Comparison of ENCODE assay signal across 17 mouse cellular contexts in genomic region chr11:68979320-68979733, GRCm38 (mm10). TPM values are rescaled to one million over a fixed set of nuclear protein-coding genes. Genes with fewer than 3 reads are reported as not detected.
DNase-seq lines count a peak whose midpoint lies in the region; ATAC-seq lines count a peak whose summit lies in the region.
"Had no signal": no experiment of that assay in that cellular context is flagged by ENCODE, and none has a peak within 500 bp of the region (broad histone marks: within the 10 kb centered on the region; RNA-seq: fewer than 3 reads in every experiment).

No protein-coding gene starts in this region.

- ATAC-seq in granulocyte monocyte progenitor cell, adult 5-6 weeks (replicated peaks; ENCODE audit: poor library complexity, severe bottlenecking), result 0 out of 2 replicates have a peak, but pooled peaks have one; percentile 14
- ATAC-seq in megakaryocyte progenitor cell, adult 5-6 weeks (replicated peaks; ENCODE audit: poor library complexity), result peak; percentile 60
- ATAC-seq: forebrain, embryonic 16.5 days; hindbrain, embryonic 16.5 days; midbrain, embryonic 16.5 days had no signal

- peak; percentile 36 for DNase-seq in right cerebral cortex, adult 18-20 months
- DNase-seq in right cerebral cortex, postnatal 10 days (ENCODE audit: low spot score in 2 of 2), result no peak
- no peak for DNase-seq in embryo, embryonic 10 days (ENCODE audit: low spot score)
- DNase-seq in layer of hippocampus, postnatal 36 days, result no peak
- DNase-seq in adrenal gland, adult 8-10 months, result no peak
- DNase-seq: adrenal gland, adult 2 months; cerebellum, adult 18-20 months; gastrocnemius, postnatal 14 days; kidney, adult 2 months; kidney, postnatal 25 days; layer of hippocampus, adult 9-11 months; lung, adult 2 months had no signal

RNA-seq across cellular contexts. Expression of gene Rangrf, which starts 4.3 kb away (rescaled TPM):
- 87.2 and 120 TPM in 2 replicates for total RNA-seq in granulocyte monocyte progenitor cell, adult 5-6 weeks (2014; fragmentation: Nextera tagmentation)
- 47.6 and 56.5 TPM in 2 replicates for total RNA-seq in granulocyte monocyte progenitor cell, adult 5-6 weeks (2017)
- total RNA-seq in megakaryocyte progenitor cell, adult 5-6 weeks (2015), result 91.0 and 123 TPM in 2 replicates
- total RNA-seq in megakaryocyte progenitor cell, adult 5-6 weeks (2017), result 46.3 and 54.1 TPM in 2 replicates
- total RNA-seq in layer of hippocampus, postnatal 36 days (2021), result 10 to 100 TPM; 17.6 to 19.7 TPM
- 10 to 100 TPM; 21.0 to 27.9 (median 23.6) TPM for total RNA-seq in adrenal gland, adult 8-10 months (2022)

RNA-seq across cellular contexts. Expression of gene Slc25a35, which starts 11.4 kb away (rescaled TPM):
- total RNA-seq in granulocyte monocyte progenitor cell, adult 5-6 weeks (2014; fragmentation: Nextera tagmentation), result 3.5 and 5.6 TPM in 2 replicates
- 0.47 and 1.1 TPM in 2 replicates for total RNA-seq in granulocyte monocyte progenitor cell, adult 5-6 weeks (2017)
- 2.2 and 2.8 TPM in 2 replicates for total RNA-seq in megakaryocyte progenitor cell, adult 5-6 weeks (2015)
- total RNA-seq in megakaryocyte progenitor cell, adult 5-6 weeks (2017), result 0.30 and 0.75 TPM in 2 replicates
- 1 to 10 TPM; 5.3 to 5.6 TPM for total RNA-seq in layer of hippocampus, postnatal 36 days (2021)
- total RNA-seq in adrenal gland, adult 8-10 months (2022), result 10 to 100 TPM; 14.7 to 35.0 (median 28.1) TPM

RNA-seq across cellular contexts. Expression of gene Arhgef15, which starts 22.0 kb away (rescaled TPM):
- total RNA-seq in granulocyte monocyte progenitor cell, adult 5-6 weeks (2014; fragmentation: Nextera tagmentation), result 0.30 TPM in 1 of 2 replicates, not detected in the other
- total RNA-seq in granulocyte monocyte progenitor cell, adult 5-6 weeks (2017), result 0.04 and 0.05 TPM in 2 replicates
- not detected in 2 replicates for total RNA-seq in megakaryocyte progenitor cell, adult 5-6 weeks (2015)
- 0.04 and 0.98 TPM in 2 replicates for total RNA-seq in megakaryocyte progenitor cell, adult 5-6 weeks (2017)
- total RNA-seq in layer of hippocampus, postnatal 36 days (2021), result 10 to 100 TPM in 1 of 2 experiments, 1 to 10 TPM in 1; 7.4 to 10.5 TPM
- 10 to 100 TPM; 15.5 to 32.7 (median 24.5) TPM for total RNA-seq in adrenal gland, adult 8-10 months (2022)

RNA-seq across cellular contexts. Expression of gene Pfas, which starts 28.9 kb away (rescaled TPM):
- total RNA-seq in granulocyte monocyte progenitor cell, adult 5-6 weeks (2014; fragmentation: Nextera tagmentation), result 47.3 and 48.4 TPM in 2 replicates
- total RNA-seq in granulocyte monocyte progenitor cell, adult 5-6 weeks (2017), result 45.5 and 56.2 TPM in 2 replicates
- 24.8 and 31.3 TPM in 2 replicates for total RNA-seq in megakaryocyte progenitor cell, adult 5-6 weeks (2015)
- total RNA-seq in megakaryocyte progenitor cell, adult 5-6 weeks (2017), result 34.9 and 48.8 TPM in 2 replicates
- total RNA-seq in layer of hippocampus, postnatal 36 days (2021), result 10 to 100 TPM; 22.8 to 28.9 TPM
- 10 to 100 TPM; 33.9 to 48.4 (median 40.5) TPM for total RNA-seq in adrenal gland, adult 8-10 months (2022)

RNA-seq across cellular contexts. Expression of gene Ctc1, which starts 36.4 kb away (rescaled TPM):
- total RNA-seq in granulocyte monocyte progenitor cell, adult 5-6 weeks (2014; fragmentation: Nextera tagmentation), result 50.3 and 66.2 TPM in 2 replicates
- total RNA-seq in granulocyte monocyte progenitor cell, adult 5-6 weeks (2017), result 17.1 and 22.4 TPM in 2 replicates
- 27.8 and 33.7 TPM in 2 replicates for total RNA-seq in megakaryocyte progenitor cell, adult 5-6 weeks (2015)
- total RNA-seq in megakaryocyte progenitor cell, adult 5-6 weeks (2017), result 21.2 and 27.2 TPM in 2 replicates
- total RNA-seq in layer of hippocampus, postnatal 36 days (2021), result 10 to 100 TPM; 31.8 to 32.3 TPM
- 10 to 100 TPM; 30.7 to 46.1 (median 39.2) TPM for total RNA-seq in adrenal gland, adult 8-10 months (2022)

Comparison
In these comparisons a context has a peak if more than half of its experiments do, and no peak if none do; other contexts are left out.
1. RNA of gene Arhgef15, which starts 22.0 kb away (total RNA-seq): 15.5 to 32.7 TPM in adrenal gland, adult 8-10 months and 7.4 to 10.5 TPM in layer of hippocampus, postnatal 36 days; 0.04 to 0.30 TPM in granulocyte monocyte progenitor cell, adult 5-6 weeks and 0.04 to 0.98 TPM in megakaryocyte progenitor cell, adult 5-6 weeks; every median in the first group is over 4 times any median in the second.